Mouse (Mus musculus): Measurements from ENCODE around the gene Sstr3.
A peak's percentile ranks its signal among the peaks of the same experiment; 100 is the strongest.

Sstr3 gene

GRCm38 (mm10) chr15:78544561-78545001, at the start of gene Sstr3:
TSS of gene Sstr3 (minus strand) at chr15:78544685.
- peak; percentile 55 to 72 for DNase-seq (ENCODE audit: low spot score in 2 of 2)

DNA sequence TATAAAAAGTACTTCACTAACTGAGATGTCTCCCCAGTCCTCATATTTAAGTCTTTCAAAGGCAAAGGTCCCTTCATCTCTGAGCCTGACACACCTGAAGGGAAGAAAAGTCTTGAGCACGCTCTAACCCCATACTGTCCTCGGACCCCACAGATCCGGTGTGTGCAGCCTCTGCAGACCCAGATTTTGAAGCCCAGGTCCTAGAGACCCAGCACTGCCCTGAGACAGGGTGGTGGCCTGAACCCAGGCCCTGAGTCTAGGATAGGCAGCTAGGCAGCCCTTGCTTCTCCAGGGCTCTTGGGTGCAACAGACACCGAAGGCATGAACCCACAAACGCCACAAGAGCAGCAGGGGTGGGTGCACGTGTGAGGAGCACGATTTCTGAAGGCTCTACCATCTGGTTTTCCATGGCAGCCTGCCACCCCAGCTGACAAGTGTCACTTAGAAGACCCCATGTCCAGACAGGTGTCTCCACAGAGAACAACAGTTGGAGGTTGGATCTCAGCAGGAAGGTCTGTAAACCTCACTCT, 49.5 kb upstream of the Sstr3 start:
- DNase-seq (ENCODE audit: low spot score in 2 of 2): no peak

GRCm38 (mm10) chr15:78592452-78592968, 48.0 kb upstream of the Sstr3 start:
- no peak for DNase-seq (ENCODE audit: low spot score in 2 of 2)

DNA sequence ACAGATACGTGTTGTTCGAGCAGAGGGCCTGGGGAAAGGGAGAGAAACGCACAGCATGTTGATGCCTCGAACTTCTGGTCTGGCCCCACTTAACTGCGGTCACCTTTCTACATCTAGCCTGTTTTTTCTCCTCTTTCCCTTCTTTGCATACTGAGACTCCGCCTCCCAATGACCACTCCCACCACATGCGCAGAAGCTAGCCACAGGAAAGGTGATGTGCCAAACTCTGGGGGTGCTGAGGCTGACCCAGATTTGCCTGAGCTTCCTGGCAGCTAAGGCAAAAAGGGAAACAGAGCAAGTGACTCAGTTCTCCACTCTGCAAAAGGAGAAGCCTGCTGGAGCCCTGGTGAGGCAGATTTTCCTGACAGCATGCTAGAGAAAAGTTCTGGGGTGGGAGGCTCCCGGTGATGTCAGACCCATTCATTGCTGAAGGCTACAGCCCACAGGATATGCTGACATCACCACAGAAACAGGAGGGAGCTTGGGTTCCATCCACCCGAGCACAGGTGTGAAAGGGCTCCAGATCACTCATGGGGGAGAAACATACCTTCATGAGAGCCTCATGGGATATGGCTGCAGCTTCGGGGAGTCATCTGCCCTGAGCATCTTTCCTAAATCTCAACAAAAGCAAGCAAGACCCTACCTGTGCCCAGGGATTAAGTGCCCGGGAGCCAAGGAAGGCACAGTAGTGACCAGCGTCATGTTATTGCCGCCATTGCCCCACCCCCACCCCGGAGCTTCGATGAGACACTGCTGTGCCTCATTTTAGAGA, 47.4 kb upstream of the Sstr3 start:
- DNase-seq (ENCODE audit: low spot score in 2 of 2): no peak

- DNase-seq (ENCODE audit: low spot score in 2 of 2): no peak
Measured at GRCm38 (mm10) chr15:78590785-78591184, 46.3 kb upstream of the Sstr3 start.

GRCm38 (mm10) chr15:78589936-78590335, 45.5 kb upstream of the Sstr3 start:
- no peak for DNase-seq (ENCODE audit: low spot score in 2 of 2)

- DNase-seq (ENCODE audit: low spot score in 2 of 2): no peak
Measured at GRCm38 (mm10) chr15:78588900-78589299, 44.4 kb upstream of the Sstr3 start.

- no peak for DNase-seq (ENCODE audit: low spot score in 2 of 2)
Measured at GRCm38 (mm10) chr15:78588049-78588448, 43.6 kb upstream of the Sstr3 start.

DNA sequence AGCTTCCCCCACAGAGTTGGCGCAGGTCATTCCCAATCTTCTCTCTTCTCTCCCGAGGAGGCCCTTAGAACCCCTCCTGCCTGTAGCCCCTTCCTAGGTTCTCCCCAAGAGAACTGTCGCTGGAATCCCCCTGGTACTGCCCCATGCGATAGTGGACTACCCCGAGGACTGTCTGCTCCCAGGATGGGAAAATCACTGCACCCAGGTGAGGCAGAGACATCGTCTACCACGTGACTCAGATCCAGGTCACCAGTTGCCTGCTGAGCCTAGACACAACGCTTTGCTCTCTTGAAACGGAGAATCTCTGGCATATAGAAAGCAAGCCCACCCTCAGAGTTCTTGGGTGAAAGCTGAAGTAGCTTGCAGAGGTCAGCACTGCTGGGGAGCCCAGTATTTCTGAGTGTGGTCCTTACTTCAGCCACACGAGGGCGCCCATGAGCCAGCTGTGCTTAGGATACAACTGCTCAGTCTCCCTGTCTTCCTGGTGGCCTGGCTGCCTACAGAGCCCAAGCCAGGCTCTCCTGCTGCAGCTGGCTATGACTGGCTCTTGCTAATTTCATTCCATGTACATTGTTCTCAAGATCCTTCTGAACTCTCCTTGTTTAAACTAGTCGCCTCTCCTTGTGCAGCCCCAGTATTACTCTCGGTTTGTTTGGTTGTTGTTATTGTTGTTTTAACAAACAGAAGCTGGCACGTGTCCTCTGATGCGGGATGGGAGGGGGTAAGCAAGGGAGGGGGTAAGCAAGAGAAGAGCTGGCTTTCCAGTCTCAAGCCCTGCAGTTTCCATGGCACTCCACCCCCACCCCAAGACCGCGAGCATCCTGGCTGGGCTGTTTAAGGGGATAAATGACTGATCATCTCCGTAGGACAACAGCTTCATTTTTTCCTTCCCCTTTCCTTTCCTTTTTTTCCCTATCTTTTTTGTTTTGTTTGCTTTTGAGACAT, 42.8 kb upstream of the Sstr3 start:
- peak; percentile 71 to 77 for DNase-seq (ENCODE audit: low spot score in 2 of 2)

DNA sequence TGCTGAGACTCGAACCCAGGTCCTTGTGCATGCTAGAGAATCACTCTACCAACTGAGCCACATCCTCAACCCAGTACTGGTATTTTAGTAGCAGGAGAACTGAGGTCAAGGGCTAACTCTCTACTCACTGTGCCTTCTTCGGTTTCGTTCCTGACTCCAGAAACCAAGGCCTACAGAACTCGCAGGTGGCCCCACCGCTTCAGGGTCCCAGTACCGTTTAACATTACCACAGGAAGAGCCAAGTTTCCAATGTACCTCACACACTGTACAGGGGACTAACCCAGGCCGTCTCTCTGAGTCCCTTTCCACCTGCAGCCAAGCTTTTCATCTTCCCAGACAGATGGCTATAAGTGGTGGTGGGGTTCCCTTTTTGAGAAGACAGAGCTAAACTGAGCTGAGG, 40.9 kb upstream of the Sstr3 start:
- no peak for DNase-seq (ENCODE audit: low spot score in 2 of 2)

DNA sequence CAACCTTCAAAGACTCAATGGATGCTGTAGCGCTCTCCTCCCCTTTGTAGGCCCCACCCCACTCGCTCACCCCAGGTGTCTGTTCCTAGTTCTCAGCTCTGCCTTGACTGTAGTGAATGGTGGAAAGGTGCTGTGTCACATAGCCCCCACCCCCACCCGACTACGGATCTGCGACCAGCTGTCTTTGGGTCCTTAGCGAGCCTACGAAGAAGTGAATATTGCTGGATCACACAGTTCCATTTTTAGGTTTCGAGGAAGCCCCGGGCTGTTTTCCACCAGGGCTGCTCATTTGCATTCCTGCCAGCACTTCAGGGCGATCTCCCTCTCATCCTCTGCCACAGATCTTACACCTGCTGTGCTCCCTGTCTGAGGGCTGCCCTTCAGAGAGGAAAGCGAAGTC, 38.9 kb upstream of the Sstr3 start:
- DNase-seq (ENCODE audit: low spot score in 2 of 2): no peak

GRCm38 (mm10) chr15:78576284-78576810, 31.9 kb upstream of the Sstr3 start:
- no peak for DNase-seq (ENCODE audit: low spot score in 2 of 2)

DNA sequence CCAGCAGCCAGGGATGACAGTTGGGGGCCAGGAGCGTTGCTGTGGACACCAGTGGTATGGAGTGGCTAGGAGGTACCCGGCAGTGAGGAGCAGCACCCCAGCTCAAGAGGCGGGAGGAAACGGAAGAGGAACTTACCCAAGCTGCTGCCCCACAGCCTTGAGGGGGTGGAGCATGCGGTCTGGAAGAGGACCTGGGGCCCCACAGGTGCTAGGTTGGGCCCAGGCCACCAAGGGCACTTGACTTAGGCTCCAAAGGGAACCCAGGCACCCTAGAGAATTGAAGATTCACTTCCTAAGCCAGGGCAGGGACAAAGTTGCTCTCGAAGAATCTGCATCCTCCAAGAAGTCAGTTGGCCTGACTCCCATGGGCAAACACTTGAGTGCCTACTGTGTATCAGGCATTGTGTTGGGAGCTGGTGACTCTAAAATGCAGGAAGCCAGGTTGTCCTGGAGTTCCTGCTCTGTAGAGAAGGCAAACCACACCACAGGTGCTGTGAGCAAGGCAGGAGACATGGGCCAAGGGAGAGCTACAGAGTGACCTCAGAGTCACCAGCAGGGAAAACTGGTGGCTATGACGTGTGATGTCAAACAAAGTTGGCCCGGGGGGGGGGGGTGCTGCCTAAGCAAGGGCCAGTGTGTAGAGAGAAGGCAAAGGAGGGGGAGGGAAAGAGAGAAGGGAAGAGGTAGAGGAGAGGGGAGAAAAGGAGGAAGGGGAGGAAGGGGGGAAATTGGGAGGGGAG, 28.3 kb upstream of the Sstr3 start, which contains the start of gene Rac2:
Gene Rac2, minus strand, starts transcription at position 126 of the 740 bp plus-strand sequence.
- DNase-seq (ENCODE audit: low spot score in 2 of 2): no peak

- no peak for DNase-seq (ENCODE audit: low spot score in 2 of 2)
Measured at GRCm38 (mm10) chr15:78572270-78572600, 27.8 kb upstream of the Sstr3 start.

DNA sequence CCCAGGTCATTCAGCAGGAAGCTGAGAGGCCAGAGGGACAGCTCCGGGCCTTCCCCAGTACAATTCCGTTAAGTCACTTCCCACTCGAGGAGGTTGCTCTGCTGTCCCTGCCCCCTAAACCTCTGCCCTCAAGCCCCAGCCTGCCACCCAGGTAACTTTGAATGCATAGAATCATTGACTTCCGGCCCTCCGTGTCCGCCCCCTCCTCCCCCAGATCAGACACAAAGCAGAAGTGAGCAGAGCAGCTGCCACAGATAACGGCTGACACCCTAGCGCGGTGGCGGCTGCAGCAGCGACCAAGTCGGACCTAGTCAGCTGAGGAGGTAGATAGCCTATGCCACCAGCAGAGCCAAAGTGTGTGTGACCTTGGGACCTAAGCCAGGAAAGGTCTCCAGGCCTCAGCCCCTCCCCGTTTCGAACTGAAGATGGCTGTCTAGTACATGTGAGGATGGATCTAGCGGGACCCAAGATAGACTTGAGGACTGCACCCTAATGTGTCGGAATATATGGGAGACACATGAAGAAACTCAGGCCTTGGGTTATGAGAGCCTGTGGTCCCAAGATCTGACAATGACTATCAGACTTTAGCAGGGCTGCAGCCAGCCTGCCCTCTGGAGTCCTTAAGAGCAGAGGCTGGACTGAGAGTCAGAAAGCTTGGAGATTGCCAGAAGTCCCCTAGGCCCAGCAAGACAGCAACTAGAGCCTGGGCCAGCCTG, 27.2 kb upstream of the Sstr3 start:
- no peak for DNase-seq (ENCODE audit: low spot score in 2 of 2)

GRCm38 (mm10) chr15:78570170-78570569, 25.7 kb upstream of the Sstr3 start:
- no peak for DNase-seq (ENCODE audit: low spot score in 2 of 2)

- no peak for DNase-seq (ENCODE audit: low spot score in 2 of 2)
Measured at GRCm38 (mm10) chr15:78567608-78568120, 23.2 kb upstream of the Sstr3 start.

DNA sequence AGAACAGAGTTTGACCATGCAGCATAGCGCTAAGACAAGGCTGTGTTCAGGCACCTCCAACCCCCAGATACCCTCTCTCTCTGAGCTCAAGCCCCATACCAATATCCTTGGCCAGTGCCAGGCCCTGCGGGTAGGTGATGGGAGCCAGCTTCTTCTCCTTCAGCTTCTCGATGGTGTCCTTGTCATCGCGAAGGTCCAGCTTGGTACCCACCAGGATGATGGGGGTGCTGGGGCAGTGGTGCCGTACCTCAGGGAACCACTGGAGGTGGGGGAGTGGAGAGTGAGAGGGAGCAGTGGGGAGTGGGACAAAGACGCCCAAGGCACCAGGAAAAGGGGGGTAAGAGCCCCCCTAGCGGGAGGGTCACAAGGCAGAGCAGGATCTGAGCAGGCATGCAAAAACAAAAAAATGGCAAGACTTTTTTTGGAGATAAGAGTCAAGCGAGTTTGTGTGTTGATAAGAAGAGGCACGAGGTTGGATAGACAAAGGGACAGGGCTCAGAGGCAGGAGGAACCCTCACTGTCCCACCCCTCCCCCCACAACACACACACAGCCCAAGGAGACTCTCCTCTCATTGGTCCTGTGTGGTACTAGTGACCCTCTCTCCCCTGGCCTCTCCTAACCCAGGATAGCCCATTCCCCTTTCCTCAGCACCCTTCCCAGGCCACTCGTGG, 20.4 kb upstream of the Sstr3 start:
- DNase-seq (ENCODE audit: low spot score in 2 of 2): no peak

DNA sequence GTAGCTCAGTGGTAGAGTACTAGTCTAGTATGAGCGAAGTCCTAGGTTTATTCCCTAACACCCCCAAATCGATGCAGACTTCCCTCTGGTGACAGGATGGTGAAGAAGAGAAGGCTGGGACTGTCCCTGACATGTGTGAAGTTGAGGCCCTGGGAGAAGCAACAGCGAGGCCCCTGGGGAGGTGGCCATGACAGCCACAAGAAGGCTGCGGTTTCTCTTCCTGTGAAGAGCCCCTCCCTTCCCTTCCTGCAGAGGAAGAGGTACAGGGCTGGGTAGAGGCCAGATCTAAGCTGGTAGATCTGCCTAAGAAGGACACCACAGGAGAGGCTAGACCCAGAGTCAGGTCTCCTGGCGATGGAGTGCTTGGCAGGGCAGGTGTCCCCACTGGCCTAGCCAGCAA, 19.5 kb upstream of the Sstr3 start:
- DNase-seq (ENCODE audit: low spot score in 2 of 2): no peak

GRCm38 (mm10) chr15:78563344-78563743, 18.9 kb upstream of the Sstr3 start:
- no peak for DNase-seq (ENCODE audit: low spot score in 2 of 2)

All from right cerebral cortex, postnatal 36 days (tissue).